Mouse (Mus musculus) lung, postnatal 0 days (tissue): ENCODE measurements around the gene Sele.

Experiments
- CTCF ChIP-seq: IDR thresholded peaks from 2 replicates; pipeline ENCODE4 v1.5.1; 2016; ENCODE audit warnings: antibody characterized with exemption, mild to moderate bottlenecking
- EP300 ChIP-seq: IDR thresholded peaks from 2 replicates; pipeline ENCODE4 v1.6.1; 2016; ENCODE audit warnings: antibody characterized with exemption, mild to moderate bottlenecking, control low read depth

GRCm38 (mm10) chr1:164027416-164027815, 20.6 kb upstream of the Sele start:
- TF ChIP-seq CTCF (peak; percentile 13; the same call in 1 of the 2 replicates), EP300 (no peak)
